Mouse (Mus musculus): ENCODE measurements around the gene Gtf2ird2.

Gtf2ird2 gene

DNA sequence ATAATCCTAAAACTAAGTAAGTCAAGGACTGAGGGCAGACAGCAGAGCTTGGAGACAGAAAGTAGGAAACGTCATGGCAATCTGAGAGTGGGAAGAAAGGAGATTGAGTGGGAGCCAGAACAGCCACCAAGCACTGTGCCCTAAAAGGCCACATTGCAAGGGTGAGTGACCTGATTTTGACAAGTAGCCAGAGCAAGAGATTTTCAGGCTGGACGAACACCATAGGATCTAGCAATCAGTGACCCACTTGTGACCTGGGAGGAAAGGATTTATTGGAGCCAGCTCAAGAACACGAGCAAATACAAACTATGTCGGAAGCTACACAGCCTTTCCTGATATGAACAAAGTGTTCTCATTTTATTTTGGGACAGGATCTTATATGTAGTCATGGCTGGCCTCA lies 1.1 kb upstream of the Gtf2ird2 start:
- no peak for DNase-seq (ENCODE audit: low spot score)

DNA sequence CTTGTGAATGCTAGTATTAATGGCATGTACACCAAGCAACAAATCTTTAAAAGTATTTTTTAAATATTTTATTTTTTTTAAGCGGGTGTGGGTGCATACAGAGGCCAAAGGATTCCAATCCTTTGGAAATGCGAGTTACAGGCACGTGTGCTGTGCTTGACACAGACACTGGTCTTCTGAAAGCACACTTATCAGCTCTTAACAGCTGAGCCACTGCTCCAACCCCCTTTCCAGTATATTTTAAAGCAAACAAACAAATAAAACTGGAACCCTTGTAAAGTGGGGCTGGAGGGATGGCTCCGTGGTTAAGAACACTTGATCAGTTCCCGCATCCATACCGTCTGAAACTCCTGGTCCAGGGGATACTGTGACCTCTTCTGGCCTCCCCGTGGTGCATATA lies 657 bp upstream of the Gtf2ird2 start:
- DNase-seq (ENCODE audit: low spot score): no peak

DNA sequence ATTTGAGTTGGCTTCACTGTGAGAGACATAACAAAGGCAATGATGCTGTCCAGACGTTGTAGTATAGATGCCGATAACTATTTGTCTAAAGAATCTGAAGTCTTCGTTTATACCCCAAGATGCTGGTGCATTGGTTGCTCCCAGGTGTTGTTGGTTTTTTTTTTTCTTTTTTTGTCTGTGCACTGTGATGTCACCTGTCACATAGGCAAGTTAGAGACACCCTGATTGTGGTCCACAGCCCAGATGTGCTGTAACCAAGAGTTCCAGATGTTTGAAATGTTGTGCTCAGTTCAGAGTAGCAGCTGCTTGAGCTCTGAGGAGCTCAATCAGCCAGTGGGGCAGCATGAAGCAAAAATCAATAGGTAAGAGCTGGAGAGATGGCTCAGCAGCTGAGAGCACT lies 2.2 kb downstream of the Gtf2ird2 start:
- no peak for DNase-seq (ENCODE audit: low spot score)

DNA sequence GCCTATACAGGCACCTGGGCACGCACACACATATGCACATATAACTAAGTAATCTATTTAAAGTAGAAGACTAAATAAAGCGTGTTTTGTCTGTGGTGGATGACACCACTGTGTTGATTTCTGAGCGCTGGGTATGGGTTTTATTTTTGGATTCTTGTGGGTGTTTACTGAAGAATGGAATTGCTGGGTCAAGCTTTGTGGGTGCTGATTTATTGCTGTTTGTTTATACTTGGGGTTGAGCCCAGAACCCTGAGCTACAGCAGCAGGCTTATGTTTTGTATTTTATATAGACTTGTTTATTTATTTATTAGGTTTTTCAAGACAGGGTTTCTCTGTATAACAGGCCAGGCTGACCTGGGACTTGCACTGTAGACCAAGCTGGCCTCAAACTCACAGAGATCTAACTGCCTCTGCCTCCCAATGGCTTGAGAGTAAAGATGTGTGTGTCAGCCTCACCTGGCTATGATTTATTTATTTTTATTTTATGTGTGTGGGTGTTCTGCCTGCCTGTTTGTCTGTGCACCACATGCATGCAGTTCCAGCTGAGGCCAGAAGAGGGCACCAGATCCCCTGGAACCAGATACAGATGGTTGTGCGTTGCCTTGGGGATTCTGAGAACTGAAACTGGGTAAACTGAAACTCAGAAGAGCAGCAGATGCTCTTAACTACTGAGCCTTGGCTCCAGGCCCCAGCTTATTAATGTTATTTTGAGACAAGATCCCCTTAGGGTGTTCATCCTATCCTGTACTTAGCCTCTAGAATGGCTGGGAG lies 3.3 kb downstream of the Gtf2ird2 start:
- DNase-seq (ENCODE audit: low spot score): peak; percentile 71

DNA sequence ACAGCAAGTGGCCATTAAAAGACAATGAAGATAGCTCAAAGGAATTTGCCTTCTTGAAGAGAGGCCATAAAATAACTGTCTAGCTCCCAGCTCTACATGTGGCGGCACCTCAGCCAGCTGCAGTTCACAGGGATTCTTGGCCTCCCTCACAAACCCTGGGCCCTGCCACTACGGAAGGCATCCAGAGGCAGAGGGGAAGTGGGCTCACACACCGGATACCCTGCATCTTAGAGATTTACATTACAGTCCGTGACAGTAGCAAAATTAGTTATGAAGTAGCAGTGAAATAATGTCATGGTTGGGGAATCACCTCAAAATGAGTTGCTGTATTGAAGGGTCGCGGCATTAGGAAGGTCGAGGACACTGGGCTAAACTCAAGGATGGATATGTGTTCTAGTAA lies 4.8 kb downstream of the Gtf2ird2 start:
- DNase-seq (ENCODE audit: low spot score): no peak

DNA sequence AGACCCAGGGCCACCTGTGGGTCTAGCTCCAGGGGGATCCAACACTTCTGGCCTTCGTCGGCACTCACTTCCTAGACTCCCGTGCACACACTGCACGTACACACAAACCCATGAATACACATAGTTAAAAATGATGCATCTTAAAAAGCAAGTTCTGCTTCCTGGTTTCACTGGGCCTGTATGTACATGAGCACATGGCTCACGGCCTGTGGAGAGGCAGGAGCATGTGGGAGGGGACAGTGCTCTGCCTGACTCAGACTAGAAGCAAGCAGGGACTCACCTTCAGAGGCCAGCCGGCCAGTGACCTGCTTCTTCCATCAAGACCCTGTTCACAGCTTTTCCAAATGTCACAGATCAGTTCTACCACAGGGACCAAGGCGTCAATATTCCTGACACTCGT lies 9.8 kb downstream of the Gtf2ird2 start:
- no peak for DNase-seq (ENCODE audit: low spot score)

DNA sequence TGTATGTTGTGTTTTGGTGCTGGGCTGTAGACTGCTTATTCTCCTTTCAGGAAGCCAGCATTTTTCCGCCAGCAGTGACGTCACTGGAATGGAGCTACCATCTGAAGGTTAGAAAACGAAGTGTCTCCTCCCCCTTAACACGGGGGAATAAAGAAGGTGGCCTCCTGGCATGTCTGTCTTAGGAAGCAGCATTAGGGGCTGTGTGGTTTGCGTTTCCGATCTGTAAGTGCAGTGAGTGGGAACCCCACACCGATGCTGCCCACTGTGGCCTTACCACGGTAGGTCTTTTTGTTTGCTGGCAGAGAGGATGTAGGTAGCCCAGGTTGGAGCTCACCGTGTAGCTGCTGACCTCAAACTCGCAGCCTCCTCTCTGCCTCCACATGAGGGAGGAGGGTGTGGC lies 22.9 kb downstream of the Gtf2ird2 start:
- DNase-seq (ENCODE audit: low spot score): no peak

DNA sequence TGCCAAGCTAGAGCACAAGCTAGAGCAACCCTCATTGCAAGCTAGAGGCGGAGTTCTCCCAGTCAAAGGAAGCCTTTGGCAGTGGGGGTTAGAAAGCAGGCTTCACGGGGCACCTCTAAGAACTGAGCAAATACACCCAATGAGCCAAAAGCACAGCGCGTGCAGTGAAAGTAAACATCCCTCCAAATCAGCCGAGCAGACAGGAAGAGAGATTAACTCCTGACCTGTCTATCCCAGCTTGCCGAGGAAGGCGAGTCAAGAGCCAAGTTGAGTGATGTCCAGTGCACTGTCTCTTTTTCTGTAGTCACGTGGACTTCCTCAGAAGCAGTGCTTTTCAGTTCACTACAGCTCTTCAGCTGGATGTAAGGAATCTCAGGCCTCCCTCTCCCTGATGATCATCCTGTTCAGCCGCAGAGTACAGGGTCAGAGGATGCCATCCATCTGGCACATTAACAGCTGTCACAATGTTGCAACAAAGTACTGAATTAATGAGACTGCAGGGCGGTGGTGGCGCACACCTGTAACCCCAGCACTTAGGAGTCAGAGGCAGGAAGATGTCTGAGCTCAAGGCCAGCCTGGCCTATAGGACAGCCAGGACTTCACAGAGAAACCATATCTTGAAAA lies 26.2 kb downstream of the Gtf2ird2 start:
- peak; percentile 41 for DNase-seq (ENCODE audit: low spot score)

DNA sequence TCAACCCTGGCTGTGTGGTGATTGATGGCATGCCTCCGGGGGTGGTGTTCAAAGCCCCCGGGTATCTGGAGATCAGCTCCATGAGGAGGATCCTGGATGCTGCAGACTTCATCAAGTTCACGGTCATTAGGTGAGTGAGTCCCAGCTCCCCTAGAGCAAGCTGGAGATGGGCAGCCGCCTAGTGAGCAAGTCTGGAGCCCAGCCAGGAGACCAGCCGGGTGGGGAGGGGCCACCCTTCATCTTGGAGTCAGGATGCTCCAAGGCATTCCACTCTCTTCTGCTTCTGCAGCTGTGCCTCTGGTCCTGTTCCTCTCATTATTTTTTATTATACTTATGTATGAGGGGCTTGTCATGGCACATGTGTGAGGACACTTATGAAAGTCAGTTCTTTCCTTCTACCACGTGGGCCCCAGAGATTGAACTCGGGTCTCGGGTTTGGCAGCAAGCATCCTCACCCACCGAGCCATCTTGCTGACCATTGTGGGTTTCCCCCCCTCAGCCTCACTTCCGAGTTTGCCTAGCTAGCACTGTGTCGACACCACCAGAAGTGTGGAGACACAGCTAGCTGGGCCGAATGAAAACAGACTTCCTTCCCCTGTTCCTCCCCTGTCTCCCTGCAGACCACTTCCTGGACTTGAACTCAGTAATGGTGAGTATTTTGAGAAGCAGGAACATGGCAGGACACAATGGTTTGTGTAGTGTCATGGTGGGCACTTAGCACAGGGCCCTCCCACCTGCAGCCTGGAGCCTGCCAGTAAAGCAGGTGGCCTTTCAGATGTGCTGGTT lies 30.4 kb downstream of the Gtf2ird2 start:
- no peak for DNase-seq (ENCODE audit: low spot score)

DNA sequence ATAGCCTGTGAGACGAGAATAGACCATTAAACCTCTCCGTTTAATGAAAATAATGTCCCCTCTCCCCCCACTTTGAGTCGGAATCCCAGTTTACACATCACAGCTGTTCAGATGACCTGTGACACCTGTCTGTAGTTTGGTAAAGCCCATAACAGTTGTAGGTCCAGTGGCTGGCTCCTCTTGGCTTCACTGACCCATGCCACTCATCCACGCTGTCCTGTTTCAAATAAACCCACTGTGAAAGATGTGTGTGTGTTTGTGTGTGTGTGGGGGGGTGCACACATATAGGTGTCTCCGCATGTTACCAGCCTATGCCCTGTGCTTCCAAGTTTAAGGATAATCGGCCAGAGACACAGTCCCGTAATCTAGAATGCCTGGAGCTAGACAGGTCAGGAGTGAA lies 34.1 kb downstream of the Gtf2ird2 start:
- DNase-seq (ENCODE audit: low spot score): no peak

DNA sequence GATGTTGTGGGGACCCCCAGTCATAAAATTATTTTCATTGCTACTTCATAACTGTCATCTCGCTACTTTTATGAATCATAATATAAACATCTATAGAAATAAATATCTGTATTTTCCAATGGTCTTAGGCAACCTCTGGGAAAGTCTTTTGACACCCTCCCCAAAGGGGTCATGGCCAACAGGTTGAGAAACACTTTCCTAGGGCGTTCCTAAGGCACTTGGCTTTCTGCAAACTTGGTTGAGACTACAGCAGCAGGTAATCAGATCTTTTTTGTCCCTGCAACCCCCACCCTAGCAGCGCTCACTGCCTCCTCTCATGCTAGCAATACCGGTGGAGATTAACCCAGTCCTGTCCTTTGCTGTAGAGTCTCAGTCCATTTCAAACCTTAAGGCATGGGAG lies 37.5 kb downstream of the Gtf2ird2 start:
- no peak for DNase-seq (ENCODE audit: low spot score)

DNA sequence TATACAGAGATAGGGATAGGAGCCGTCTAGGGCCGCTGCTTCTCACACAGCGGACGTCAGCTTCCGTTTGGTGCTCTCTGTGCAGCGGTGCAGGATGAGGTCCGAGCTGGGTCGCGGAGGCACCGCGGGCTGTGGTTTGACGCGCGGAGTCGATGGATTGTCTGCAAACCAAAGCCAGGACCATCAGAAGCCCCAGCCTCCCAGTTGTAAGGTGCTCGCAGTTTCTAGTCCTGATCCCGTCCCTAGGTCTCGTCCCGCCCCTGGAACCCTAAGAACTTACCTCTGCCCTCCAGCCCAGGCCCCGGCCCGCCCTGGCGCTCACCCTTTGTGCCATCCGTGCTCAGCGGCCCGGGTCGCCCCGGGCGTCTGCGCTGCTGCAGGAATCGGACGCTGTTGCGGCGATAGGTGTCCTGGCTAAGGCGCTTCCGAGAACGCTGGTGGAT lies 37.9 kb downstream of the Gtf2ird2 start:
- peak; percentile 51 for DNase-seq (ENCODE audit: low spot score)

DNA sequence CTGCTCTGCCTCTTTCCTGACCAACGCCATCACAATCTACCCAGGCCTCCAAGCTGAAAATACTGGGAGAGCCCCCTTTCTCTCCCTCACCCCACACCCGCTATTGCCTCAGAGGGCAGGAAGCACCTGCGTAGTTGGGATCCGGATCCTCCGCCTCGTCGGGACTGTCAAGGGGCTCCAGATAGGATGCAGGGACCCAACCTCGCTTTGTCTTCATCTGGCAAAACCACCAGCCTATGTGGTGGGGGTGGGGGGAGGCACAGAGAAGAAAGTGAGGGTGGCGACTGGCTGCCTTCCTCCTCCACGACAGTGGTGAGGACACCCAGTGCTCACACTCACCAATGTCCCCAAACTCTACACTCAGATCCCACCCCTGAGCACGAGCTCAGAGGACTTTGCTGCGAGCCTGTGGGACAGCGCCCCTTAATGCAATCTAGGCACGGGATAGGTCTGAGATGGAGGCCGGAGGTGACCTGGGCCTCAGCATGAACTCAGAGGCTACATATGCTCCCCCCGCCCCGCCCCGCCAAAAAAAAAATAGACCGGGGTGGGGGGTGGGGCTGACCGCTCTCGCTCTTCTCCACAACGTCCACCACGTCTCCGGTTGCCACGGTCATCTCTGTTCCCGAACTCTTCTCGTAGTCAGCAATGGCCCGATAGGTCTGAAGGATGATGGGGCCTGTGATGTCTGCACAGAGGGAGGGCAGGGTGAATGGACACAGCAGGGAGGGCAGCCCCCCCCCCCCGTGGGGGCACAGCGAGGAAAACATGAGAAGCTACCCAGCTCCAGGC lies 41.5 kb downstream of the Gtf2ird2 start:
- no peak for DNase-seq (ENCODE audit: low spot score)

DNA sequence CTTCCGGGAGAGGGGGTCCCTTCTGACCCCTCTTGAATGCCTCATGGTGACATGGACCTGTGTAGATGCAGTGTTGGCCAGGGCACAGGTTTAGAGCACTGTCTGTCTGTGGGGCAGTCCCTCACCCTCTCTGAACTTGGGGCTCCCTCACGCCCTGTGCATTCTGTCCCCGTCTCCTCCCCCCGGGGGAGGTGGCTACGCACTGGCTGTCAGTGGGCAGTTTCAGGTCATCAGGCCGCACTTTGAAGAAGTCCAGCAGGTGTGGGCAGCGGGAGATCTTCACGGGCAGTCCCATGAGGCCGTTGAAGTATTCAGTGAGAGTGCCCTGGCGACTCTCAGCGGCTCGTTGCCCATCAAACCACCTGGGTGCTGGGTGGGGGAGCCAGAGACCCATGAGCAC lies 43.1 kb downstream of the Gtf2ird2 start:
- no peak for DNase-seq (ENCODE audit: low spot score)

DNA sequence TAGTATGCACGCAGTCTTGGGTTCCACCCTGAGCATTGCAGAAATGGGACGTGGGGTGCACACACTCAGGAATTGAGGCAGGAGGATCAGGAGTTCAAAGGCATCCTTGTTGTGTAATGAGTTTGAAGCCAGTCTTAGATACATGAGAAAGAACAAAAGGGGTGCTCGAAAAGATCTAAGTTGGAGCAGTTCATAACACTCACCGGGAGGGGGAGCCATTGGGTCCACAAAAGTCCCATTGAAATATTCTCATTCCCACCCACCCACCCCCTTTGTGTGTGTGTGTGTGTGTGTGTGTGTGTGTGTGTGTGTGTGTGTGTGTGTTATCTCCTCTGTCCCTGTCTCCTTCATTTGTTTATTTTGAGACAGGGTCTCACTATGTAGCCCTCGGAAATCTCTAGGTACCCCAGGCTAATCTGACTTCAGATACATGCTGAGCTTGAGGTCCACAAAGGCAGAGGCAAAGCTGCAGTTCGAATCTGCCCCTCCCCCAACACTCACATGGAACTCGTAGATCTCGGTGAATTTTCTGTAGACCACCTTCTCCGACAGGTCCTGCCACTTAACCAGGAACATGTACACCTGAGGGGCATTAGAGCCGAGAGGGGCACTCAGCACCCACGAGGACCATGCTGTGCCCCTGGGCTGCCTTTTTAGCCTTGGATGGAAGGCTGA lies 43.9 kb downstream of the Gtf2ird2 start:
- DNase-seq (ENCODE audit: low spot score): peak; percentile 57

DNA sequence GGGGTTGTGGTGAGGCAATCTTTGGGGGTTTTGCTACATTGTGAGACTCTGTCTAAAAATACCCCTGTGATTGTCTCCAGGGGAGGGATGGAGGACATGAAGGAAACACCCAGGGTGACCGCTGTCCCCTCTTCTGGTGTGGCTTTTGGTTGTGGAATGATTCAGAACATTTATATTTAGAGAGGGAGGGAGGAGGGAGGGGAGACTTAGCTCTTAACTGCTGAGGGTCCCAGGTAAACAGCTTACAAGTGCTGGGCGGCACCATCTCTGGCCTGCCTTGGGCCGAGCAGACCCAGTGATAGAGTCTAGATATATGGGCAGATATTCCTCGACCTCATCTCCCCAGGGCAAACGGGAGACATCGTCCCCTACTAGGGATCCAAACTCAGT lies 44.4 kb downstream of the Gtf2ird2 start:
- DNase-seq (ENCODE audit: low spot score): no peak

DNA sequence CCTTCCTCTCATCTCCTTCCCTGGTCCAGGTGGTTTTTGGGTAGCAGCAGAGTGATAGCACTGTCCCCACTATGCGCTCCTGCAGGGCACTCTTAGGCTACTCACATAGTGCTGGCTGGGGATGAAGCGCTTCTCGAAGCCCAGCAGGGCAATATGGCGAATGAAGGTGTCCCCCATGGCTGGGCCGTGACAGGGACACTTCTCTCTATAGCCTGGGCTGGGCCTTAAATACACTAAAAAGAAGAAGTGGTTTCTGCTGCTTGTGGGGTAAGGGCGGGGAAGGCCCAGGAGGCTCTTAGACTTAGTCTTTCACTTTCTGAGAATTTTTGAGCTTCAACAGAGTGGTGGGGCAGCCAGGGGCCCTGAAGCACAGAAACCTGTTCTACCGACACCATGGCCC lies 45.6 kb downstream of the Gtf2ird2 start, which contains the start of gene Ncf1:
Gene Ncf1 (minus strand): TSS at position 235 of the 400 bp plus-strand sequence.
- no peak for DNase-seq (ENCODE audit: low spot score)

DNA sequence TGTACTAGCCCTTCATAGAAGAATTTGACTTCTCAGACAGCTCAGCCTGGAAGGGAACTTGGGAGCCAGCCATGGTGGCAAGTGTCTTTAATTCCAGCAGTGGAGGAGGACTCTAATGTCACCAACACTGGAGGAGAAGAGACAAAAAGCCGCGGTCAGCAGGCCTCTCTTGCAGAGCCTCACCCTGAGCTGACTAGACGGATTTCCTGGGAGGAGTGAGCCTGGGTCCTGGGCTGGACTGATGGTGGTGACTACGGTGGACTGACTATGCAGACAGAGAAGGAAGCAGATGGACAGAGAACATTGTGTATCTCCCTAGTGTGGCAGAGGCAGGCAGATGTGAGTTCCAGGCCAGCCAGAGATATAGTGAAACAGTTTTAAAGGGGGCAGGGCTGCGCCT lies 47.6 kb downstream of the Gtf2ird2 start:
- DNase-seq (ENCODE audit: low spot score): no peak

DNA sequence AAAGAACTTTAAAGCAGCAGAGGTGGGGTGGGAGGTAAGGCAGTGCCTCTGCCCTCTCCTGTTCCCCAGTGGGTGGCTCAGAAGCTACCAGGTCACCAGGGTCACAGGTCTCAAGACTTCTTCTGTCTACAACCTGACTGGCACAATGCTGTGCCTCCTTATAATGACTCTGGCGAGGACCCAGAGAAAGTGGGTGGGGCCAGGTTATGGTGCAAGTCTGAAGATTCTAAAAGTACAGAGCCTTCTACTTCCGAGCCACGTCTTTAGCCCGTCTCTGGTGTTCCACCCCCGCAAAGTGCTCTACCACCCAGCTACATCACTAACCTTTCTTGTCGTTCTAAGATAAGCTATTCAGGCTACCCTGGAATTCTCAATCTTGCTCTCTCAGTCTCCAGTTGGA lies 48.3 kb downstream of the Gtf2ird2 start:
- DNase-seq (ENCODE audit: low spot score): no peak

DNA sequence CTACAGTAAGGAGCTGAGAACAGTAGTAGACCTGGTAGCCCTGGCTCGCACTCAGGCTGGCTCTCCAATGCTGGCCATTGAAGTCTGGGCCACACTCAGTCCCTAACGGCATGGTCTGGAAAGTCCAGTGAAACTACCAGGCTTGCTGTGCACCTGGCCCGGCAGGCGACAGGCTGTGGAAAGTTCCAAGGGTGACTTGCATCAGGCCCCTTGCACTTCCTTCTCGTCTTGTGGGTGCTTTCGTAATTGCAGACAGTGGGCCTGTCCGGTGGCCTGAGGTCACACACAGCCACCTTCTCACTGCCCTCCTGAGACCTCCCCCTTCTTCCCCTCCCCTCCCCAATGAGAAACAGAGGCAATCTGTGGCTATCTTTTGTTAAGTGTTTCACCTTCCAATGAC lies 48.7 kb downstream of the Gtf2ird2 start:
- peak; percentile 41 for DNase-seq (ENCODE audit: low spot score)

DNA sequence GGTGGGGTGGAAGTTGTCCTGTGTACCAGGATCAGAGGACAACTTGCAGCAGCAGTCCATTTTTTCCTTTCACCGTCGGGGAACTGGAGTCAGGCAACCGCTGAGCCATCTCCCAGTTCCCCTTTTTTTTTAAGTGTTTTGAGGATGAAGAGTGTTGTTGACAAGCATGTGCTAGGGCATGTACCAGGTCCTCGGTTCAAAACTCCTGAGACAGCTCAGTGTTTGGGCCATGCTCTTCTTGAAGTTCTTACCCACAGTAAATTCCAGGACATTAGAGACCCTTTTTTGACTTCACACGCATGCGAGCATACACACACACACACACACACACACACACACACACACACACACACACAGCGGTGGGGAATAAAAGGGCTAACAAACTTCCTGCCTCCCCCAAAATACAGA lies 49.4 kb downstream of the Gtf2ird2 start:
- DNase-seq (ENCODE audit: low spot score): no peak

DNA sequence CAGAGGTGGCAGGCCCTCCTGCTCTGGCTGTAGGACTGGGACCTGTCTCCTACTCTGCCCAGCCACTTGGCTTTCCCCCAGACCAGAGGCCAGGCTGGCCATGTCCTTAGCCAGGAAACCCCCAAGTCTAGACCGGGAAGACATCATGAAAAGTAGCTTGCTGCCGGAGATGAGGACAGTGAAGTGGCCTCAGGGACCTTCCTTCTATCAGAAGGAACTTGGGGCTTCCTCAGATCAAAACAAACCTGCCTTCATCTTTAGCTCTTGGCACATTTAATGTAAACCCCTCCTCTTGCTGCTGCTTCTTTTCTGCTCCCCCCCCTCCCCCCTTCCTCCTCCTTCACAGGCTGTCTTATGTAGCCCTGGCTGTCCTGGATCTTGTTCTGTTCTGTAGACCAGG lies 50.4 kb downstream of the Gtf2ird2 start:
- no peak for DNase-seq (ENCODE audit: low spot score)

Data from embryo, embryonic 10 days (tissue).